Mouse (Mus musculus): Measurements from ENCODE around the gene Ppm1e. TPM values are rescaled to one million over a fixed set of nuclear protein-coding genes. Genes with fewer than 3 reads are reported as not detected.

Gene Ppm1e
- total and polyA plus RNA-seq, 2 experiments from 2014 or later = 18.6 to 60.1 TPM

- Histone ChIP-seq H3K9ac (replicated peaks; ENCODE audit: low read length) (no peak overlapping the region), H3K4me1 (ENCODE audit: insufficient read depth, low read length) (no peaks in the 10 kb centered on the region), H3K9me3 (ENCODE audit: low read length) (no peaks in the 10 kb centered on the region), H3K4me2 (ENCODE audit: low read depth, low read length) (no peak overlapping the region), H3K27me3 (ENCODE audit: insufficient read depth, low read length) (no peaks in the 10 kb centered on the region), H3K4me3 (ENCODE audit: low read length) (no peak overlapping the region), H3K36me3 (ENCODE audit: insufficient read depth, low read length) (no peaks in the 10 kb centered on the region), H3K27ac (no peak overlapping the region)
- TF ChIP-seq CTCF (IDR thresholded peaks at IDR 0.05; ENCODE audit: low read depth) = no peak
- WGBS = 89% methylated on average over 2 of the region's 2 CpGs
- DNase-seq (ENCODE audit: low spot score) (no peak), ATAC-seq (no peak)
Measured at GRCm38 (mm10) chr11:87310309-87310708, 48.5 kb downstream of the Ppm1e start.

- TF ChIP-seq CTCF (IDR thresholded peaks at IDR 0.05; ENCODE audit: low read depth) = no peak
- Histone ChIP-seq H3K27me3 (ENCODE audit: insufficient read depth, low read length) (no peaks in the 10 kb centered on the region), H3K27ac (no peak overlapping the region), H3K4me3 (ENCODE audit: low read length) (no peak overlapping the region), H3K36me3 (ENCODE audit: insufficient read depth, low read length) (no peaks in the 10 kb centered on the region), H3K9me3 (ENCODE audit: low read length) (no peaks in the 10 kb centered on the region), H3K9ac (replicated peaks; ENCODE audit: low read length) (no peak overlapping the region), H3K4me1 (ENCODE audit: insufficient read depth, low read length) (no peaks in the 10 kb centered on the region), H3K4me2 (ENCODE audit: low read depth, low read length) (no peak overlapping the region)
- 78% methylated on average over 8 of the region's 8 CpGs for WGBS
- ATAC-seq (no peak), DNase-seq (ENCODE audit: low spot score) (no peak)
Measured at GRCm38 (mm10) chr11:87309329-87310074, 49.3 kb downstream of the Ppm1e start.

DNA sequence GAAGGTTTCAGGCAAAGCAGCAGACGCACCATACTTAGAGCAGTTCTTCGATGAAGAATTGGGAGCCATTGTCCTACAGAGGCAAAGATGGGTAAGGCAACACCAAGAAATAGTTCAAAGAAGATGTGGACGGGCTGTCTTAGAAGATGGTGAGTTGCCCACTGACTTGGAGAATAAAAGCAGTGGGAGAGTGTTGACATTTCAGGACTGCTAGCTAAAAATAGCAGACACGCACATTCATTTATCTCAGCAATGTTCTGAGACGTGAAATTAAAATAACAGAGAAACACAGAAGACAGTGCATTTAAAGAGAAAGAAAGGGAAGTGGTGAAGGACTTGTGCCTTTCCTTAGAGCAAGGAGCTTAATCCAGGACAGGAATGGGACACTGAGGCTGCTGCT is 59.8 kb downstream of the Ppm1e start:
- Histone ChIP-seq H3K9me3 (ENCODE audit: low read length) (no peaks in the 10 kb centered on the region), H3K36me3 (ENCODE audit: insufficient read depth, low read length) (no peaks in the 10 kb centered on the region), H3K4me3 (ENCODE audit: low read length) (no peak overlapping the region), H3K27me3 (ENCODE audit: insufficient read depth, low read length) (no peaks in the 10 kb centered on the region), H3K9ac (replicated peaks; ENCODE audit: low read length) (no peak overlapping the region), H3K4me2 (ENCODE audit: low read depth, low read length) (no peak overlapping the region), H3K27ac (no peak overlapping the region), H3K4me1 (ENCODE audit: insufficient read depth, low read length) (no peaks in the 10 kb centered on the region)
- 68% methylated on average over 5 of the region's 5 CpGs for WGBS
- no peak for DNase-seq (ENCODE audit: low spot score)
- TF ChIP-seq CTCF (IDR thresholded peaks at IDR 0.05; ENCODE audit: low read depth) = no peak
- no peak for ATAC-seq

- Histone ChIP-seq H3K9me3 (ENCODE audit: low read length) (no peaks in the 10 kb centered on the region), H3K4me1 (ENCODE audit: insufficient read depth, low read length) (no peaks in the 10 kb centered on the region), H3K9ac (replicated peaks; ENCODE audit: low read length) (no peak overlapping the region), H3K4me3 (ENCODE audit: low read length) (no peak overlapping the region), H3K27me3 (ENCODE audit: insufficient read depth, low read length) (no peaks in the 10 kb centered on the region), H3K4me2 (ENCODE audit: low read depth, low read length) (no peak overlapping the region), H3K27ac (no peak overlapping the region), H3K36me3 (ENCODE audit: insufficient read depth, low read length) (no peaks in the 10 kb centered on the region)
- ATAC-seq (no peak), DNase-seq (ENCODE audit: low spot score) (no peak)
- WGBS = 88% methylated on average over 6 of the region's 6 CpGs
- no peak for TF ChIP-seq CTCF (IDR thresholded peaks at IDR 0.05; ENCODE audit: low read depth)
Measured at GRCm38 (mm10) chr11:87296467-87296866, 62.4 kb downstream of the Ppm1e start.

GRCm38 (mm10) chr11:87295636-87296035 is 63.2 kb downstream of the Ppm1e start:
- no peak for TF ChIP-seq CTCF (IDR thresholded peaks at IDR 0.05; ENCODE audit: low read depth)
- WGBS = 91% methylated on average over 2 of the region's 2 CpGs

DNA sequence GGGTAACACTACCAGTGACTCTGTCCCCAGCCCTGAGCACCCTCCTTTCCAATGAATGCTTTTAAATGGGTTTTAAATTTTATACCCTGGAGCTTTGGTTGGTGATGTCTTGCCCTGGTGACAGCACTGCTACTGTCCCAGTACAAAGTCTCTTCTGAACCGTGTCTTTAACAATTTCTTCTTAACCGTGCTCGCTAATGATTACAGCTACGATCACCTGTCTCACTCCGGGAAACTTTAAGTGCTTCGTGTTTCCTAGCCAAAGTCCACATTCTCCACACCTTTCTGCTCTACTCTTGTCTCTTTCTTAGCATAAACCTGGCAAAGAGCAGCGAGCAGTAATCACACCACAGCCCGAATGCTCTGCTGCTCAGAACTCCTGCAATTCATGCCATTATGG is 69.5 kb downstream of the Ppm1e start:
- TF ChIP-seq CTCF (IDR thresholded peaks at IDR 0.05; ENCODE audit: low read depth) = no peak
- Histone ChIP-seq H3K4me1 (ENCODE audit: insufficient read depth, low read length) (no peaks in the 10 kb centered on the region), H3K9me3 (ENCODE audit: low read length) (no peaks in the 10 kb centered on the region), H3K4me2 (ENCODE audit: low read depth, low read length) (no peak overlapping the region), H3K4me3 (ENCODE audit: low read length) (no peak overlapping the region), H3K36me3 (ENCODE audit: insufficient read depth, low read length) (no peaks in the 10 kb centered on the region), H3K9ac (replicated peaks; ENCODE audit: low read length) (no peak overlapping the region), H3K27ac (no peak overlapping the region), H3K27me3 (ENCODE audit: insufficient read depth, low read length) (no peaks in the 10 kb centered on the region)
- DNase-seq (ENCODE audit: low spot score) (no peak), ATAC-seq (no peak)
- 86% methylated on average over 8 of the region's 8 CpGs for WGBS

More at GRCm38 (mm10) chr11:87295636-87296035, 63.2 kb downstream of the Ppm1e start:
- H3K27ac ChIP-seq = no peak overlapping the region
- no peak overlapping the region for H3K4me2 ChIP-seq (ENCODE audit: low read depth, low read length)
- no peaks in the 10 kb centered on the region for H3K27me3 ChIP-seq (ENCODE audit: insufficient read depth, low read length)
- H3K4me3 ChIP-seq (ENCODE audit: low read length) = no peak overlapping the region
- no peak for DNase-seq (ENCODE audit: low spot score)
- no peaks in the 10 kb centered on the region for H3K4me1 ChIP-seq (ENCODE audit: insufficient read depth, low read length)
- H3K36me3 ChIP-seq (ENCODE audit: insufficient read depth, low read length) = no peaks in the 10 kb centered on the region
- no peak overlapping the region for H3K9ac ChIP-seq (replicated peaks; ENCODE audit: low read length)
- no peak for ATAC-seq
- H3K9me3 ChIP-seq (ENCODE audit: low read length) = no peaks in the 10 kb centered on the region

GRCm38 (mm10) chr11:87286194-87286593 is 72.6 kb downstream of the Ppm1e start:
- Histone ChIP-seq H3K4me3 (ENCODE audit: low read length) (no peak overlapping the region), H3K36me3 (ENCODE audit: insufficient read depth, low read length) (no peaks in the 10 kb centered on the region), H3K4me1 (ENCODE audit: insufficient read depth, low read length) (no peaks in the 10 kb centered on the region), H3K27ac (no peak overlapping the region), H3K9ac (replicated peaks; ENCODE audit: low read length) (no peak overlapping the region), H3K4me2 (ENCODE audit: low read depth, low read length) (no peak overlapping the region), H3K9me3 (ENCODE audit: low read length) (no peaks in the 10 kb centered on the region), H3K27me3 (ENCODE audit: insufficient read depth, low read length) (no peaks in the 10 kb centered on the region)
- ATAC-seq = no peak
- TF ChIP-seq CTCF (IDR thresholded peaks at IDR 0.05; ENCODE audit: low read depth) = no peak
- 71% methylated on average over 2 of the region's 2 CpGs for WGBS
- DNase-seq (ENCODE audit: low spot score) = no peak
